In the genomic region with DNA sequence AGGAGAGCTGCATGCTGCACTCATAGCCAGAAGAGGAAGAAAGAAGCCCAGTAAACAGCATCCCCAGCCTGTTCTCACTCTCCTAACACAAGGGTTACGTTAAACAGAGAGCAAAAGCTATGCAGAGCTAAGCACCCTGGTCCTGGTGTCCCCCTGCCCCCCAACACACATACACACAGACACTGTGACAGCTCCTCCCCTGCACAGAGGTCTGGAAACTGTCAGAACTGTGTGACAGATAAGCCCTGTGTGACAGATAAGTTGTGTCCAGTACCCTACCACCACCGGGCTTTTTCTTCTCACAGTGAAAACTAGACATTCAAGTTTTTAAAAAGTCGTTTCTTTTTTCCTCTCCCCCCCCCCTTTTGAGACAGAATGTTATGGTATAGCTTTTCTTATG, we compare ENCODE assay signal across 12 mouse cellular contexts. TPM values are rescaled to one million over a fixed set of nuclear protein-coding genes. Genes with fewer than 3 reads are reported as not detected.
DNase-seq lines count a peak whose midpoint lies in the region; ATAC-seq and TF ChIP-seq lines count a peak whose summit lies in the region.
"Had no signal": no experiment of that assay in that cellular context is flagged by ENCODE, and none has a peak within 500 bp of the region (broad histone marks: within the 10 kb centered on the region; RNA-seq: fewer than 3 reads in every experiment).

No protein-coding gene starts in this region.

- peaks cover 12% of the 10 kb centered on the region for H3K4me1 ChIP-seq in lung, embryonic 14.5 days (ENCODE audit: insufficient read depth)
- no peaks in the 10 kb centered on the region for H3K4me1 ChIP-seq in lung, postnatal 0 days (ENCODE audit: insufficient read depth, low read depth, low read length)
- peaks cover 37% of the 10 kb centered on the region for H3K4me1 ChIP-seq in heart, embryonic 13.5 days
- peaks cover 11 to 21% of the 10 kb centered on the region in 2 experiments for H3K4me1 ChIP-seq in liver, embryonic 14.5 days (replicated peaks; ENCODE audit: control insufficient read depth in 2 of 2, insufficient read depth in 2 of 2, low read length in 1 of 2)
- H3K4me1 ChIP-seq: embryonic facial prominence, embryonic 15.5 days had no signal

- H3K36me3 ChIP-seq in lung, embryonic 14.5 days (ENCODE audit: insufficient read depth): no peaks in the 10 kb centered on the region
- no peaks in the 10 kb centered on the region for H3K36me3 ChIP-seq in lung, postnatal 0 days (ENCODE audit: insufficient read depth, low read length)
- H3K36me3 ChIP-seq in heart, embryonic 13.5 days: no peaks in the 10 kb centered on the region
- H3K36me3 ChIP-seq in liver, embryonic 14.5 days (replicated peaks; ENCODE audit: control insufficient read depth, insufficient read depth, low read depth): no peaks in the 10 kb centered on the region
- H3K36me3 ChIP-seq: embryonic facial prominence, embryonic 15.5 days had no signal

- no peak overlapping the region for H3K9ac ChIP-seq in lung, embryonic 14.5 days
- H3K9ac ChIP-seq in lung, postnatal 0 days (replicated peaks; ENCODE audit: low read depth): no peak overlapping the region
- H3K9ac ChIP-seq in heart, embryonic 13.5 days: peak overlapping the region; percentile 63; the same call in 1 of the 2 replicates
- H3K9ac ChIP-seq in liver, embryonic 14.5 days (replicated peaks): peak overlapping the region; percentile 33; the same call in 1 of the 2 replicates
- H3K9ac ChIP-seq: embryonic facial prominence, embryonic 15.5 days had no signal

- DNase-seq in embryo, embryonic 10 days (ENCODE audit: low spot score): peak; percentile 30
- no peak for DNase-seq in embryo, embryonic 11 days
- DNase-seq in lung, embryonic 14.5 days: peak; percentile 28
- no peak for DNase-seq in lung, postnatal 0 days (ENCODE audit: low spot score)
- DNase-seq in liver, embryonic 14.5 days (ENCODE audit: low read depth in 3 of 3, low spot score in 3 of 3): peak in 1 of 3 experiments; percentile 35
- no peak for DNase-seq in thymus, postnatal 36 days
- DNase-seq in gastrocnemius, postnatal 14 days: no peak
- DNase-seq: adrenal gland, adult 2 months; kidney, adult 11 months had no signal

- TF ChIP-seq EP300 in lung, postnatal 0 days (IDR thresholded peaks at IDR 0.05): no peak
- TF ChIP-seq EP300 in liver, embryonic 14.5 days (IDR thresholded peaks at IDR 0.05; ENCODE audit: low read depth): peak; percentile 33

- TF ChIP-seq CTCF in lung, embryonic 14.5 days (IDR thresholded peaks at IDR 0.05; ENCODE audit: low read depth): no peak
- TF ChIP-seq CTCF in lung, postnatal 0 days (IDR thresholded peaks at IDR 0.05): no peak
- TF ChIP-seq CTCF in liver, embryonic 14.5 days (IDR thresholded peaks at IDR 0.05; ENCODE audit: low read depth): no peak

- peak; percentile 54; the same call in 1 of the 2 replicates for ATAC-seq in lung, embryonic 14.5 days (ENCODE audit: insufficient read depth)
- no peak; the same call in 1 of the 2 replicates for ATAC-seq in lung, postnatal 0 days
- ATAC-seq in heart, embryonic 13.5 days (ENCODE audit: extremely low read depth, insufficient number of reproducible peaks, low FRiP score, low TSS enrichment): peak; percentile 80; the same call in 1 of the 2 replicates
- peak; percentile 79 for ATAC-seq in liver, embryonic 14.5 days (ENCODE audit: insufficient read depth)

- no peak overlapping the region for H3K4me3 ChIP-seq in lung, embryonic 14.5 days (ENCODE audit: low read depth, low read length)
- no peak overlapping the region for H3K4me3 ChIP-seq in lung, postnatal 0 days (ENCODE audit: low read depth, low read length)
- no peak overlapping the region for H3K4me3 ChIP-seq in heart, embryonic 13.5 days
- no peak overlapping the region for H3K4me3 ChIP-seq in liver, embryonic 14.5 days (ENCODE audit: insufficient read depth in 1 of 2, low read depth in 2 of 2, low read length in 2 of 2)
- H3K4me3 ChIP-seq: embryonic facial prominence, embryonic 15.5 days had no signal

- H3K4me2 ChIP-seq in lung, embryonic 14.5 days: 0 out of 2 replicates have a peak overlapping the region, but pooled peaks have one; percentile 10
- no peak overlapping the region for H3K4me2 ChIP-seq in lung, postnatal 0 days (replicated peaks; ENCODE audit: low read depth, low read length)
- peak overlapping the region; percentile 58 for H3K4me2 ChIP-seq in heart, embryonic 13.5 days
- H3K4me2 ChIP-seq in liver, embryonic 14.5 days (ENCODE audit: low read depth): peak overlapping the region; percentile 42
- H3K4me2 ChIP-seq: embryonic facial prominence, embryonic 15.5 days had no signal

- 3% methylated on average over 3 of the region's 3 CpGs for WGBS in lung, embryonic 14.5 days
- WGBS in lung, postnatal 0 days: 1% methylated on average over 3 of the region's 3 CpGs
- WGBS in heart, embryonic 13.5 days: 2% methylated on average over 3 of the region's 3 CpGs
- WGBS in liver, embryonic 14.5 days (ENCODE audit: insufficient replicate concordance): 1% methylated on average over 3 of the region's 3 CpGs

- no peaks in the 10 kb centered on the region for H3K27me3 ChIP-seq in lung, embryonic 14.5 days (ENCODE audit: insufficient read depth, low read length)
- no peaks in the 10 kb centered on the region for H3K27me3 ChIP-seq in lung, postnatal 0 days (replicated peaks; ENCODE audit: insufficient read depth, low read length)
- H3K27me3 ChIP-seq in heart, embryonic 13.5 days (replicated peaks): no peaks in the 10 kb centered on the region
- H3K27me3 ChIP-seq in liver, embryonic 14.5 days (ENCODE audit: control insufficient read depth, insufficient read depth, low read length): no peaks in the 10 kb centered on the region
- H3K27me3 ChIP-seq: embryonic facial prominence, embryonic 15.5 days had no signal

- intact Hi-C loops in gastrocnemius, postnatal 14 days (cut with DNase I; ENCODE audit: low total_unique reads): no loop called here

- no peaks in the 10 kb centered on the region for H3K9me3 ChIP-seq in lung, embryonic 14.5 days (ENCODE audit: low read depth, low read length)
- H3K9me3 ChIP-seq in lung, postnatal 0 days (ENCODE audit: low read length): no peaks in the 10 kb centered on the region
- no peaks in the 10 kb centered on the region for H3K9me3 ChIP-seq in heart, embryonic 13.5 days
- H3K9me3 ChIP-seq in liver, embryonic 14.5 days (ENCODE audit: control insufficient read depth, low read length): no peaks in the 10 kb centered on the region
- H3K9me3 ChIP-seq: embryonic facial prominence, embryonic 15.5 days had no signal

- H3K27ac ChIP-seq in lung, embryonic 14.5 days (ENCODE audit: low read depth): peak overlapping the region; percentile 76; the same call in 1 of the 2 replicates
- no peak overlapping the region for H3K27ac ChIP-seq in lung, postnatal 0 days (ENCODE audit: low read length)
- peak overlapping the region; percentile 94 for H3K27ac ChIP-seq in heart, embryonic 13.5 days (replicated peaks)
- H3K27ac ChIP-seq in liver, embryonic 14.5 days: no peak overlapping the region; the same call in 1 of the 2 replicates
- H3K27ac ChIP-seq: embryonic facial prominence, embryonic 15.5 days; macrophage had no signal

RNA-seq across cellular contexts. Expression of a gene that starts 19.4 kb away (rescaled TPM):
- 26.8 and 27.1 TPM in 2 replicates for polyA plus RNA-seq in lung, embryonic 14.5 days (2014; fragmentation: Nextera tagmentation; extraction: Ambion mirVana)
- 8.0 and 8.7 TPM in 2 replicates for polyA plus RNA-seq in lung, postnatal 0 days (2015; fragmentation: Nextera tagmentation; extraction: Ambion mirVana)
- polyA plus RNA-seq in heart, embryonic 13.5 days (2015; fragmentation: Nextera tagmentation; extraction: Ambion mirVana): 12.4 and 13.3 TPM in 2 replicates
- polyA plus RNA-seq in liver, embryonic 14.5 days (2012; rRNA removed): 8.7 and 10.3 TPM in 2 replicates
- 8.6 and 10.9 TPM in 2 replicates for polyA plus RNA-seq in liver, embryonic 14.5 days (2014; fragmentation: Nextera tagmentation; extraction: Ambion mirVana)
- 10 to 100 TPM; 46.7 to 49.3 TPM for total RNA-seq in gastrocnemius, postnatal 14 days (2021)

Comparison
In these comparisons a context has a peak if more than half of its experiments do, and no peak if none do; other contexts are left out.
1. DNase-seq: peak in embryo, embryonic 10 days (single experiment) and lung, embryonic 14.5 days (single experiment); none in embryo, embryonic 11 days (single experiment), lung, postnatal 0 days (single experiment), thymus, postnatal 36 days (0 of 2) and gastrocnemius, postnatal 14 days (single experiment).
2. H3K27ac ChIP-seq: peak in lung, embryonic 14.5 days (single experiment) and heart, embryonic 13.5 days (single experiment); none in lung, postnatal 0 days (single experiment) and liver, embryonic 14.5 days (single experiment).
3. H3K9ac ChIP-seq: peak in heart, embryonic 13.5 days (single experiment) and liver, embryonic 14.5 days (single experiment); none in lung, embryonic 14.5 days (single experiment) and lung, postnatal 0 days (single experiment).